Mouse (Mus musculus) large intestine, adult 2 months (tissue): Measurements from ENCODE around the gene Aldh1b1. TPM values are rescaled to one million over a fixed set of nuclear protein-coding genes. Genes with fewer than 3 reads are reported as not detected.

ENCODE experiments used
- DNase-seq: peaks from one replicate; pipeline ENCODE4 v3.0.0-alpha.2; 2012; ENCODE audit warnings: low read depth, low spot score
- WGBS: fragments of 180-500 bp; shearing (Covaris S2); methylation state at CpG from one replicate; pipeline ENCODE4 v1.1.7; 2018; 5-methylcytosine and 5-hydroxymethylcytosine counted together
- polyA plus RNA-seq: library from polyadenylated mRNA; depleted of rRNA; stranded (reverse); fragments of >200 nt; gene quantifications from 2 replicates; pipeline ENCODE4 v1.2.3, GENCODE M21; 2012

The Aldh1b1 gene
- polyA plus RNA-seq, 1 experiment = 396 TPM

DNA sequence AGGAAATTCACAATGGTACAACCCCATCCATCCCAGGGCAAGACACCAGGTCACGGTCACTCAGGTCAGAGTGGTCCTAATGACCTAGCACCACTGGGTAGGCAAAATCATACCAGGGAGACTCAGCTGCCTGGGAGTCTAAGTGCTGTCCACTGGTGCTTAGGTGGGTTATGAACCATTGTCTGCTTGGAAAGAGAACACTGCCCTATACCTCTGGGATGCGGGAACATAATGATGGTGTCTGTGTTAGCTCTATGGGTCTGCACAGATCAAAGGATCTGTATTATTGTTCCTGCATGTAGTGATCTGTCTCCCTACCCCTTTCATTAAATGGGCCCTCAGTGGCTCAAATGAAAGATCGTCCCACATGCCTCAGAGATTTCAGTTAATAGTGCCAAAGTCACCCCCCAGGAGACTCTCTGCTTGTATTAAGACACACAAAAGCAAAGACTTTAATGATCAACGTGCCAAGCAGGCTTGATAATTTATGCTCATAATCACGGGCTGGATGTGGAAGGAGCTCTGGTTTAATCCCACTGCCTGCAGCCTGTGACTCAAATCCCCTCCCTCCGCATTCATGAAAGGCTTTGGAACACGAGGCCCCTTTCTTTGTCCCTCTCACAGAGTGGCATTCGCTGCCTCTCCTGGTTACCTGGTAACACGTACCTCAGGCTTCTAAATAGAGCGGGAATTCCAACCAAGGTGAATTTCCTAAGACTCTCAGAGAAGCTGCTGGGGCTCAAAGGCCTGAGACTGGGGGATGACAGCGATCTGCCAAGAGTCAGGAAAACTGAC is 24.2 kb downstream of the Aldh1b1 start:
- DNase-seq = no peak
- 71% methylated on average over 11 of the region's 11 CpGs for WGBS

- WGBS = 27% methylated on average over 10 of the region's 10 CpGs
- no peak for DNase-seq
Observed at GRCm38 (mm10) chr4:45824049-45824760, 25.4 kb downstream of the Aldh1b1 start.

- WGBS = 43% methylated on average over 14 of the region's 14 CpGs
- DNase-seq = no peak
Observed at GRCm38 (mm10) chr4:45824761-45825556, 26.1 kb downstream of the Aldh1b1 start.

GRCm38 (mm10) chr4:45826275-45827040 is 27.6 kb downstream of the Aldh1b1 start, which contains the start of gene Igfbpl1:
Gene Igfbpl1 (minus strand): TSS chr4:45826923.
- no peak for DNase-seq
- WGBS = under 1% methylated on average over 91 of the region's 91 CpGs

GRCm38 (mm10) chr4:45829907-45830759 is 31.3 kb downstream of the Aldh1b1 start:
- WGBS = 70% methylated on average over 13 of the region's 13 CpGs
- no peak for DNase-seq

DNA sequence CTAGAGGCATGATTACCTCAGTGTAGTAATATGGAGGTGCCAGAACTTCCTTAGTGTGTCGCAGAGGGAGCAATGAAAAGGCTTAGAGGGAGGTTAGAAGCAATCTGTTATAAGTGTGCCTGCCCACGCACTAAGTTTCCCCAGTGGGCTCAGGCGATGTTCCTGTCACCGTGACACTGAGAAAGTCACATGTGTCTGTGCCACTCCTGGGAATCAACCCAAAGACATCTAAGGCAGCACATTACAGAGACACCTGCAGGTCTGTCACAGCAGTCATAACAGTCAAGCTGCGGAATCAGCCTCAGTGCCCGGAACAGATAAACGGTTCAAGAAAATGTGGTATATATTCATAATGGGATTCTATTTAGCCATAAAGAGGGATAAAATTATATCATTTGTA is 33.2 kb downstream of the Aldh1b1 start:
- no peak for DNase-seq
- WGBS = 87% methylated on average over 7 of the region's 7 CpGs

GRCm38 (mm10) chr4:45833461-45833860 is 34.6 kb downstream of the Aldh1b1 start:
- no peak for DNase-seq
- WGBS = 38% methylated on average over 5 of the region's 5 CpGs

GRCm38 (mm10) chr4:45844355-45844754 is 45.5 kb downstream of the Aldh1b1 start:
- whole genome bisulfite sequencing = 59% methylated on average over 14 of the region's 14 CpGs
- DNase-seq = no peak

- DNase-seq = no peak
- 94% methylated on average over 2 of the region's 2 CpGs for WGBS
Observed at GRCm38 (mm10) chr4:45846263-45846662, 47.4 kb downstream of the Aldh1b1 start.

DNA sequence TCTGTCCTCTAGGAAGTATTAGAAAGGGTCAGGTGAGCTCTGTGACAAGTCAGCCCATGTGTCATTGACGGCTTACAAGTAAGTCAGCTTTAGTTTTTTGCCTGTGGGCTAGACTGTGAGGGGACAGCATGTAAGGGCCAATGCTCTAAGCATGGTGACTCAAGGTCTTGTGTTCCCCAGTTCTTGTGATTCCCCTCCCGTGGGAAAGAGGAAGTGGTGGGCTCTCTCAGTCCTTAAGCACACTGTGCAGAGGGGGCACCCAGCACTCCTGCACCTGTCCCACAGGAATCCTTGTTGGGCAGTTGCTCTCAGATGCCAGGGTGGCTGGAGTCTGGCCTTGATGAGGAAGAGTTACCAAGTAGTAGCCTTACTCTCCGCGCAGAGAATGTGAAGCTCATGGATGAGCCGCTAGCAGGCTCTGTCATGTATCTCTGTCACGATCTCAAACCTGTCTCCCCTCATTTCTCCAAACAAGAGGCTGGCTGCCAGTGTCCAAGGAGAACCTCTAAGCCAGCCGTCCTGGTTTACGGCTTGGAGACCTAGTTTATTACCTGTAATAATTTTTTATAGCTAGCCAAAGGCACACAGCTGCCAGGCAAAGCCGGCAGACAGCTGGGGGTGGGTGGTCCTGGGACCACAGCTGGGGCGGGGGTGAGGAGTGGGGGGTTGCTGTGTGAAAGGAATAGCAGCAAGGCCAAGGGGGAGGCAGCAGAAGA is 49.4 kb downstream of the Aldh1b1 start, which contains the start of gene Stra6l:
TSS of gene Stra6l (plus strand) at position 556 of the 716 bp plus-strand sequence.
- WGBS = 9% methylated on average over 10 of the region's 10 CpGs
- DNase-seq = no peak

GRCm38 (mm10) chr4:45848825-45849156 is 50.0 kb downstream of the Aldh1b1 start:
- WGBS = 9% methylated on average over 10 of the region's 10 CpGs
- no peak for DNase-seq

- WGBS = 25% methylated on average over 1 of the region's 1 CpGs
- no peak for DNase-seq
Observed at GRCm38 (mm10) chr4:45849419-45849818, 50.6 kb downstream of the Aldh1b1 start.

- 13% methylated on average over 3 of the region's 3 CpGs for WGBS
- DNase-seq = no peak
Observed at GRCm38 (mm10) chr4:45851640-45852051, 52.8 kb downstream of the Aldh1b1 start.

- 73% methylated on average over 15 of the region's 15 CpGs for WGBS
- DNase-seq = no peak
Observed at GRCm38 (mm10) chr4:45853496-45854246, 54.8 kb downstream of the Aldh1b1 start.
